Mouse (Mus musculus) midbrain, embryonic 11.5 days (tissue): ENCODE results near the gene Med9. TPM values are rescaled to one million over a fixed set of nuclear protein-coding genes. Genes with fewer than 3 reads are reported as not detected.

ENCODE experiments used
- ATAC-seq: fragments of 200-750 bp; cut with Nextera tagmentation; 2 replicates; pipeline ENCODE4 v1.8.0; 2017; ENCODE audit warnings: moderate TSS enrichment, moderate library complexity; ENCODE audit not compliant: low FRiP score
- DNase-seq: peaks from one replicate; pipeline ENCODE4 v3.0.0; 2015; ENCODE audit warnings: low spot score; ENCODE audit errors: missing footprints
- H3K27ac ChIP-seq: fragments of 300-500 bp; sonication (generic); 2 replicates; pipeline ENCODE4 v1.5.1; 2014; ENCODE audit warnings: low read depth, low read length
- H3K27me3 ChIP-seq: fragments of 300-500 bp; sonication (generic); 2 replicates; pipeline ENCODE4 v1.6.1; 2014; ENCODE audit warnings: mild to moderate bottlenecking, low read length, moderate library complexity, mixed read lengths; ENCODE audit not compliant: control insufficient read depth, insufficient read depth
- H3K36me3 ChIP-seq: fragments of 300-500 bp; sonication (generic); 2 replicates; pipeline ENCODE4 v1.6.1; 2014; ENCODE audit warnings: mild to moderate bottlenecking, low read length, moderate library complexity, mixed read lengths; ENCODE audit not compliant: control insufficient read depth, insufficient read depth
- H3K4me1 ChIP-seq: fragments of 300-500 bp; sonication (generic); 2 replicates; pipeline ENCODE4 v1.6.1; 2014; ENCODE audit warnings: low read length; ENCODE audit not compliant: control insufficient read depth, insufficient read depth
- H3K4me2 ChIP-seq: fragments of 300-500 bp; sonication (generic); 2 replicates; pipeline ENCODE4 v1.6.1; 2014; ENCODE audit warnings: mild to moderate bottlenecking, moderate library complexity
- H3K4me3 ChIP-seq: fragments of 300-500 bp; sonication (generic); 2 replicates; pipeline ENCODE4 v1.5.1; 2014; ENCODE audit warnings: low read depth, low read length
- H3K9ac ChIP-seq: fragments of 300-500 bp; sonication (generic); 2 replicates; pipeline ENCODE4 v1.6.1; 2014; ENCODE audit warnings: low read length
- H3K9me3 ChIP-seq: fragments of 300-500 bp; sonication (generic); 2 replicates; pipeline ENCODE4 v1.6.1; 2016; ENCODE audit warnings: low read length; ENCODE audit not compliant: control insufficient read depth
- WGBS: fragments of 180-500 bp; shearing (Covaris S2); extraction: QIAGEN DNeasy Blood & Tissue Kit; methylation state at CpG from one replicate; pipeline ENCODE4 v1.1.7; 2014; 5-methylcytosine and 5-hydroxymethylcytosine counted together
- polyA plus RNA-seq: library from polyadenylated mRNA; unstranded; fragments of >200 nt; fragmentation: Nextera tagmentation; extraction: Ambion mirVana; gene quantifications from 2 replicates; pipeline ENCODE4 v1.2.1, GENCODE M21; 2014

The Med9 gene
- polyA plus RNA-seq, 1 experiment from 2014 or later, result 49.3 TPM

GRCm38 (mm10) chr11:60001231-60001980 lies 53.4 kb downstream of the Med9 start:
- Histone ChIP-seq H3K27ac (no peak overlapping the region), H3K9ac (no peak overlapping the region), H3K27me3 (no peaks in the 10 kb centered on the region), H3K4me3 (no peak overlapping the region), H3K36me3 (no peaks in the 10 kb centered on the region), H3K4me1 (no peaks in the 10 kb centered on the region), H3K9me3 (no peaks in the 10 kb centered on the region), H3K4me2 (no peak overlapping the region)
- DNase-seq (no peak), ATAC-seq (no peak)
- 85% methylated on average over 5 of the region's 5 CpGs for WGBS

GRCm38 (mm10) chr11:60003811-60004210 lies 55.8 kb downstream of the Med9 start:
- Histone ChIP-seq H3K27me3 (no peaks in the 10 kb centered on the region), H3K9me3 (no peaks in the 10 kb centered on the region), H3K4me3 (no peak overlapping the region), H3K4me2 (no peak overlapping the region), H3K4me1 (no peaks in the 10 kb centered on the region), H3K36me3 (no peaks in the 10 kb centered on the region), H3K9ac (no peak overlapping the region), H3K27ac (no peak overlapping the region)
- WGBS, result 85% methylated on average over 8 of the region's 8 CpGs
- ATAC-seq, result no peak
- no peak for DNase-seq

- H3K4me3 ChIP-seq, result no peak overlapping the region
- no peaks in the 10 kb centered on the region; the same call in 1 of the 2 replicates for H3K4me1 ChIP-seq
- H3K27me3 ChIP-seq, result no peaks in the 10 kb centered on the region
- H3K4me2 ChIP-seq, result no peak overlapping the region
- WGBS, result 74% methylated on average over 6 of the region's 6 CpGs
- no peak for DNase-seq
- no peak for ATAC-seq
- no peaks in the 10 kb centered on the region for H3K9me3 ChIP-seq
- H3K36me3 ChIP-seq, result no peaks in the 10 kb centered on the region
- H3K9ac ChIP-seq, result no peak overlapping the region
- no peak overlapping the region for H3K27ac ChIP-seq
Observed at GRCm38 (mm10) chr11:60004716-60005115, 56.7 kb downstream of the Med9 start.

GRCm38 (mm10) chr11:60005866-60006265 lies 57.9 kb downstream of the Med9 start:
- no peak for ATAC-seq
- Histone ChIP-seq H3K9ac (no peak overlapping the region), H3K4me3 (no peak overlapping the region), H3K4me1 (no peaks in the 10 kb centered on the region; the same call in 1 of the 2 replicates), H3K27ac (no peak overlapping the region), H3K9me3 (no peaks in the 10 kb centered on the region), H3K36me3 (no peaks in the 10 kb centered on the region), H3K27me3 (no peaks in the 10 kb centered on the region), H3K4me2 (no peak overlapping the region)
- no peak for DNase-seq
- WGBS, result 80% methylated on average over 3 of the region's 3 CpGs

GRCm38 (mm10) chr11:60009451-60009850 lies 61.4 kb downstream of the Med9 start:
- Histone ChIP-seq H3K9me3 (no peaks in the 10 kb centered on the region), H3K36me3 (no peaks in the 10 kb centered on the region), H3K4me3 (no peak overlapping the region), H3K4me2 (no peak overlapping the region), H3K27ac (no peak overlapping the region), H3K4me1 (no peaks in the 10 kb centered on the region; the same call in 1 of the 2 replicates), H3K27me3 (no peaks in the 10 kb centered on the region), H3K9ac (no peak overlapping the region)
- 54% methylated on average over 3 of the region's 3 CpGs for WGBS
- DNase-seq (no peak), ATAC-seq (no peak)

- Histone ChIP-seq H3K9ac (no peak overlapping the region), H3K4me2 (no peak overlapping the region), H3K36me3 (no peaks in the 10 kb centered on the region), H3K27ac (no peak overlapping the region), H3K4me3 (no peak overlapping the region), H3K4me1 (no peaks in the 10 kb centered on the region; the same call in 1 of the 2 replicates), H3K27me3 (no peaks in the 10 kb centered on the region), H3K9me3 (no peaks in the 10 kb centered on the region)
- WGBS, result 84% methylated on average over 3 of the region's 3 CpGs
- DNase-seq (no peak), ATAC-seq (no peak)
Observed at GRCm38 (mm10) chr11:60011516-60011915, 63.5 kb downstream of the Med9 start.

Other genes with a start within 250 kb of the Med9 start
- gene Pld6, start 160.6 kb upstream of the Med9 start, polyA plus RNA-seq, result 0.36 and 0.79 TPM in 2 replicates
- 27.4 and 28.2 TPM in 2 replicates for gene Flcn, start 138.2 kb upstream of the Med9 start, polyA plus RNA-seq
- gene Nt5m, start 108.8 kb upstream of the Med9 start, polyA plus RNA-seq, result 38.8 and 40.4 TPM in 2 replicates
- gene Cops3, start 108.4 kb upstream of the Med9 start, polyA plus RNA-seq, result 252 and 256 TPM in 2 replicates
- 0.68 and 0.75 TPM in 2 replicates for gene Rasd1, start 16.7 kb downstream of the Med9 start, polyA plus RNA-seq
- gene Pemt, start 98.3 kb downstream of the Med9 start, polyA plus RNA-seq, result 5.8 and 6.0 TPM in 2 replicates
- 19.0 and 23.9 TPM in 2 replicates for gene Rai1, start 156.8 kb downstream of the Med9 start, polyA plus RNA-seq